Mouse (Mus musculus) urinary bladder, adult 18-20 months (tissue): ENCODE data around the gene Map3k11.

ENCODE experiments used
- DNase-seq, 2 experiments: peaks; one replicate each; pipeline ENCODE4 v3.0.0; 2022; ENCODE audit warnings: low spot score in 2 of 2, mixed read lengths in 2 of 2

The Map3k11 gene

DNA sequence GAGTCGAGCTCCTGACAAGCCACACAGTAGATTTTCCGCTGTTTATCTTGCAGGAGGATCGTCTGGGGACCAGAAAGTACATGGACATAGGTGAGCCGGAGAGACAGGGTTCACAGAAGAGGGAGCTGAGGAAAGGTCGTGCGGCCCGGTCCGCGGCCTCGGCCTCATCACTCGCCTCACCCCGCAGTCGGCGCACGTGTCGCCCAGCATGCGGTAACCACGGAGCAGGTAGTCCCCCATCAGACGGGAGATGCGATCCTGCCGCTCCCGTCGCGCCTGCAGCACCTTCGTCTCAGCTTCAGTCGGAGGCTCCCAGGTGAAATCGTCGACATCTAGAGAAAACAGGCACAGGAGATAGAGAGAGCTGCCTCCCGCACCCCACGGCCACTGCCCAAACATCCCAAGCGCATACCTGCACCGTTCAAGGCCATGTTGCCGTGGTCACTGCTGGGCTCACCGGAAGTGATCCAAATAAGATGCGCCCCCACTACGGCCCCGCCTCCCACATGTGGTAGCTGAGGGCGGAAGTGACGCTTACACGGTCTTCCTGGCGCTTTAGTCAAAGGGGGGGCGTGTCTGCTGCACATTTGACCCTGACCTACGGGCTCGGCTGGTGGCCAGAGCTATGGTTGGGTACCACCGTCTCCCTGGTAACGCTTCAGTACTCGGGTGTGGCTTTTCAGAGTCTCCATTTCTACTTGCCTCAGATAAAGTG is 42.9 kb downstream of the Map3k11 start:
- DNase-seq: peak; percentile 87 to 89

DNA sequence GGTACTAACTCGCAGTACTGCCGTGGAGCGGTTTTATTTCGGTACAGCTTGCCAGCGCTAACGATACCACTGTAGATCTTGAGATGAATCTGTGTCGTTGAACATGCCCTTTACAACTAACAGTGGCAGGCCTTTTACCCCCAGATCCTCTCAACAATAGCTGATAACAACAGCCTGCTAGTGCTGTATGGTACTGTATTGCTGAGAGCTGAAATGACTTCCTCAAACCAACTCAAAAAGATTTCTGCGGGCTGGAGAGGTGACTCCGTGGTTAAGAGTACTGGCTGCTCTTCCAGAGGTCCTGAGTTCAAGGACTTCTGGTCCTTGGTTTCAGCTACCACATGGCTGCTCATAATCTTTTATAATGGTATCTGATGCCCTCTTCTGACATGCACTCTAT is 45.8 kb downstream of the Map3k11 start:
- no peak for DNase-seq

DNA sequence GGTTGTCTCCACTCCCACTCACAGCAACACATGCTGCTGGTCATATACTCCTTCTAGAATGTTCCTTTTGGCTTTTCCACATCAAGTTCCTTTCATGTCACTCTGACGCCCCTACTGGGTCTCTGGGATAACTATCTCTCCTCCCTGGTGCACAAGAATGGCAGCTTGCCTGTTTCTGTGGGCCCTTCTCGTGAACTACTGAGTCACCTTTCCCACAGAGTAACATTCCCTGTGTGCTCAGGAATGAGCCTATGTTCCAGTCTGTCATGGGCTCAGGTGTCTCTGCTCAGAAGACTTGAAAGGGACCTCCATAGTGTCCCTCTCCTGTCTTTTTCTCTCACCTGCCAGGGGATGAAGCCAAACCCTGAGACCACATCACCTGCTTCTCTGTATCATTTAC is 50.9 kb downstream of the Map3k11 start:
- DNase-seq: no peak

DNA sequence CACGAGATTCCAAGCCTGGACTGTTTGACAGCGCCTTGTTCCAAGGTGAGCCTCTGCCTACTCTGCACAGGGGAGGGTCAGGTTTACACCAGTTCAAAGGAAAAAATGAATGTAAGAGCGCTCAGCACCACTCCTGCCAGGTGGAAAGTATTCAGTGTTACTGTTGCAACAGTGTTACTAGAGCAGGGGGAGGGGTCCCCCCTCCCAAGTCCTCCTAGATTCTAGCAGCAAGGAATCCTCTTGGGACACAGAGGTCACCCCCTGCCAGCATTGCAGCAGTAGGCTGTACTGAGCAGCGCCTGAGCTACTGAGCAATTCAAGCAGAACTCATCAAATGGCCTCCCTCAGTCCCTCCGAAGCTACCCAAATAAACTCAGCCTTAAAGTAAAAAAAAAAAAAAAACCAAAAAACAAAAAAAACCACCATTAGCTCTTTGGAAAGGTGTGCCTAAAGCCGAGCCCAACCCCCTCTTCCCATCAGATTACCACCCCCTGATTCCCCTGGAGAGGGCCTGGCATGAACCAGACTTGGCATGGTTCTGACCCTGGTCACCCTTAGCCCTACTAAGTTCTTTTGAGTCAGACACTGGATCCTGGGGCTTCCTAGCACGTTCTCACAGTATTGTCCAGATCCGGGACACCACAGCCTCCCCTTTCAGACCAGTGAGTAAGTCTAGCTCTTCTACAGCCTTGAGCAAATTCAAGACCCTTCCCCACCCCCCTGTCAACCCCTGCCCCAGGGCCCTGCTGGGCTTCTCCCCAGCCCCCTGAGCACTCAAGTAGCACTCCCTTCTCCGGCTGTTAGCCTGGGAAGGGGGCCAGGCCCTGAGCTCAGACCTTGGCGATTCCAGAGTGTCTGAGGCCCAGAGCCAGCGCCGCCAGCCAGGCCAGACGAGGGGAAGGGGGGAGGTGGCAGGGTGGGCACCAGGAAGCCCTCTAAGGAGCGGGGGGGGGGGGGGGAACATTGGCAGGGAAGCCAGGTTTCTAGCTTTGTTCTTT is 52.1 kb downstream of the Map3k11 start, which contains the start of gene Ltbp3:
Gene Ltbp3 (plus strand): TSS at position 585 of the 998 bp plus-strand sequence.
- DNase-seq: no peak

DNA sequence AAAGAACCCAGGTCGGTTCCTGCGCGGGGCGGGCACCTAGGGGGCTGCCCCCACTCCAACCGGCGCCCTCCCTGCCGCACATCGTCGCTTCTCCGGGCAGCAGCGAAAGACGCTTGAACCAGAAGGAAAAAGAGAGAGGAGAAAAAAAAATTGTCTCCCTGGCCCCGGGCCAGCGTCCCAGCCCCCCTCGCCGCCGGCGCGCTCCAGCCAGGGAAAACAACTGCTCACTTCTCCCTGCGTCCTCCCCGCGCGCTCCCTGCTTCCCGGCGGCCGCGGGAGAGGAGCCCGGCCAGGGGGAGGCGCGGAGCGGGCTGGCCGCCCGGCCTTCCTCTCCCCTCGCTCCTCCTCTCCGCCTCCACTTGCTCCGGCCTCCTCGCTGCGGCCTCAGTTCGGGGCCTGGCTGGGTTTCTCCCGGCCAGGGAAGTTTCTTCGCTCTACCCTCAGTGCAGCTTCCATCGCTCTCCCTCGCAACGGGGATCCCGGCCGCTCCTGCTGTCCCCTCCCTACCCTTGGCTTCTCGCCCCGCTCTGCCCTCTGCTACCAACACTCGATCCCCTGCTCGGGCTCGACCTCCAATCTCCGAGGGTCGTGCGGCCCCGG is 53.2 kb downstream of the Map3k11 start:
- peak; percentile 65 to 79 for DNase-seq

DNA sequence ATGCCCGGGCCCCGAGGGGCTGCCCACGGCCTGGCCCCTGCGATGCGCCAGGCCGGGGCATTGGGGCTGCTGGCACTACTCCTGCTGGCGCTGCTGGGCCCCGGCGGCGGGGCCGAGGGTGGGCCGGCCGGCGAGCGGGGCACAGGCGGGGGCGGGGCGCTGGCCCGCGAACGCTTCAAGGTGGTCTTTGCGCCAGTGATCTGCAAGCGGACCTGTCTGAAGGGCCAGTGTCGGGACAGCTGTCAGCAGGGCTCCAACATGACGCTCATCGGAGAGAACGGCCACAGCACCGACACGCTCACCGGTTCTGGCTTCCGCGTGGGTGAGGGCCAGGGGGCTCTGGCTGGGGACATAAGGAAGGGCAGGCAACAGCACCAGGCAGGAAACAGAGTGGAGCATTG is 53.7 kb downstream of the Map3k11 start:
- DNase-seq: no peak

DNA sequence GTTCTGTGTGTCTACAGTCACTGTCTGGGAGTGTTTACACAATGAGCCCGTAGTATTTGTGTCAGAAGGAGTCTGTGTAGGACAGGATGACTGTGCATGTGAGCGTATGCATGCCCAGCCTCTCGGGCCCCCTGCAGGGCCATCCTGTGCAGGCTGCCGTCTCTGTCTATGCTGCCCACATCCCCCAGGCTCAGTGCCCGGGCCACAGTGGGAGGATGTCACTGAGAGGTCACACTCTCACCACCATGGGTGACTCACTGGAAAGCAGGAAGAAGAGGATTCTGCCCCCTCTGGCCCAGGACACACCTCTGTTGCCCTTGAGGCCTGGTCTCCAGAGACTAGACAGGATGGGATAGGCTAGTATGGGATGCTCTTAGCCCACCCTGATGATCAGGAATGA is 55.0 kb downstream of the Map3k11 start:
- no peak for DNase-seq

DNA sequence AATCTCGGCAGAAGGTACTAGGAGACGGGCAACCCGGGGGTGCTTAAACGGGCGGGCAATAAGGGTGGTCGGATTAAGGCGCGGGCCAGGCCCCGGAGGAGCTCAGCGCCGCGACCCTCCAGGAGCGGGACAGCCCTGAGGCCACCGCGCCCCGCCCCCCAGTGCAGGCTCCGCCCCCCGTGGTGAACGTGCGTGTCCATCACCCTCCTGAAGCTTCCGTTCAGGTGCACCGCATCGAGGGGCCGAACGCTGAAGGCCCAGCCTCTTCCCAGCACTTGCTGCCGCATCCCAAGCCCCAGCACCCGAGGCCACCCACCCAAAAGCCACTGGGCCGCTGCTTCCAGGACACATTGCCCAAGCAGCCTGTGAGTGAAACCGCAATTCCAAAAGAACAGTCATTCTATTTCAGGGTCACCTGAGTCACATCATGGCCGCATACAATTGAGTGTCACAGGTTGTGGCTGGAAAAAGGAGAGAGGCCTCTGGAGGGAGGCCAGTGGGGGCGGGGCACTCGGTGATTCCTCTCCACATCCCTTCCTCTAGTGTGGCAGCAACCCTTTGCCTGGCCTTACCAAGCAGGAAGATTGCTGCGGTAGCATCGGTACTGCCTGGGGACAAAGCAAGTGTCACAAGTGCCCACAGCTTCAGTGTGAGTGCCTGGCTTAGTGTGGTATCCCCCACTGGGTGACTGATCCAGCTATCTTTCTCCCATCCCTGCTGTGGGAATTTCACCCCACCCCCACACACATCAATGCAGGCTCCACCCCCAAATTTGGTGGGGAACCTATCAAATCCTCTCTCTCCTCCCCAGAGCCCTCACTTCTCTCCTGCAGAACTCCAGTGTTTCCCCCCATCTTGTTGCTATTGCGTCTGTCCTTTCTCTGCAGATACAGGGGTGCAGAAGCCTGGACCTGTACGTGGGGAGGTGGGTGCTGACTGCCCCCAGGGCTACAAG is 57.5 kb downstream of the Map3k11 start:
- DNase-seq: no peak

DNA sequence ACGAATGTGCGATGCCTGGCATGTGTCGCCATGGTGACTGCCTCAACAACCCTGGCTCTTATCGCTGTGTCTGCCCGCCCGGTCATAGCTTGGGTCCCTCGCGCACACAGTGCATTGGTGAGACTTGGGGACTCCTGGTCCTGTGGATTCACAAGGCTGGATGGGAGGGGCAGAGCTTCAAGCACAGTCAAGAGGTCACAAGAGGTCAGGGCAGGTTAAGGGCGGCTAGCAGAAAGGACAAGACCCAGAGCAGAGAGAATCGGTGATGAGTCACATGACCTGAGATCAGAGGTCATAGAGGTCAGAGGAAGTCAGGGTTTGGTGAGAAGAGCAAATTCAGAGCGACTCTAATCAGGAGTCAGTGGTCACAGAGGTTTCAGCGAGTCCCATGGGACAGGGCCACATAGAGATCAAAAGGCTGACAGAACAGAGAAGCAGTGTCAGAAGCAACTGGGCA is 58.4 kb downstream of the Map3k11 start:
- DNase-seq: no peak

DNA sequence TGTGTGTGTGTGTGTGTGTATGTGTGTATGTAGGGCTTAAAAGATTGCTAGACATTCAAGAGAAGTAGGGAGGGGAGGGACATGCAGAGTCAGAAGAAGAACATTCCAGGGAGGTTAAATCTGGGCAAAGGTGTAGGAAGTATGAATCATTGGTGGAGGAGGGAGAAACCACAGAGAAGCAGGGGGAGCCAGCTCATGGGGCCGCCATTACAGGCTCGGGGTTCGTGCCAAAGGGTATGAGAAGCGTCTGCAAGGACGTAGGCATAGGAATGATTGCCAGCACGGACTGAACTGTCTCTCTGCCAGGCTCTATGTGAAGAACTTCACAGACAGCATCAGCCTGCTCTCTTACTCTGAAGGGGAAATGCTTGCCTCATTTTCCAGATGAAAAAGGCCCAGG is 60.9 kb downstream of the Map3k11 start:
- no peak for DNase-seq

DNA sequence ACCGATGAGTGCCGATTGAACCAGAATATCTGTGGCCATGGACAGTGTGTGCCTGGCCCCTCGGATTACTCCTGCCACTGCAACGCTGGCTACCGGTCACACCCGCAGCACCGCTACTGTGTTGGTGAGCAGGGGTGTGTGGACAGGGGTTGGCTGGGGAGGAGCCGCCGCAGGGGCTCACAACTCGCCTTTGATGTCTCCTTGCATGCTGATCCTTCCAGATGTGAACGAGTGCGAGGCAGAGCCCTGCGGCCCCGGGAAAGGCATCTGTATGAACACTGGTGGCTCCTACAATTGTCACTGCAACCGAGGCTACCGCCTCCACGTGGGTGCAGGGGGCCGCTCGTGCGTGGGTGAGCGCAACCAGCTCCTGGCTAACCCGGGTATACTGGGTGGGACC is 62.4 kb downstream of the Map3k11 start:
- no peak for DNase-seq

DNA sequence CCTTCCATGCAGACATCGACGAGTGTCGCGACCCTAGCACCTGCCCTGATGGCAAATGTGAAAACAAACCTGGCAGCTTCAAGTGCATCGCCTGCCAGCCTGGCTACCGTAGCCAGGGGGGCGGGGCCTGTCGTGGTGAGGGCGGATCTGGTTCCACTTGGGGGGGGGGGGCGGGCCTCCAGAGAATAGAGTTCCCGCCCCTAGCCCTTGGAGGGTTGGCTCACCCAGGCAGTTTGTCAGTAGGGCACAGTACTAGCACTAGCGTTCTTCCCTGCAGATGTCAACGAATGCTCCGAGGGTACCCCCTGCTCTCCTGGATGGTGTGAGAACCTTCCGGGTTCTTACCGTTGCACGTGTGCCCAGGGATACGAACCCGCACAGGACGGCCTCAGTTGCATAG is 63.2 kb downstream of the Map3k11 start:
- DNase-seq: no peak
